Mouse (Mus musculus): ENCODE data around the gene 4930503B20Rik.

DNA sequence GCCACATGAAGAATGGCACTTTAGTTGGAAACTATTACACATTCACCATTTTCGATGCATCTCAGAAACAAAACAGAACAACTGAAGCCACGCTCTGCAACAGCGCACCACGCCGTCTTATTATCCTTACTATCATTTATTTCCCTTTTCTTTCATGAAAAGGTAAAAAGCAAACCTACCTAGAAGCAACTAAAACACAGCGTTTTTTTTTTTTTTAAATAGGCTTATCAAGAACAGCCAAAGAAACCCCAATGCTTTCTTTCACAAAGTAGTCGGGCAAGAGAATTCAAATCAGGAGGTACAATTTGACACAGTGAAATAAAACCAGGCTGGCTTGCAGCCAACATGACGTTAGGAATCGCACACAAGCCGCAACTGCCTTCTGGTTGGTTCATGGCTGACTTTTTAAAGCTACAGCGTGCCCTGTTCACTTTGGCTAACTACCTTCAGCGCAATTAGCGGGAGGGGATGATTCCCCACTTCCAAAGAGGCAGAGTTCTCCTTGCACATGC is 31.1 kb upstream of the 4930503B20Rik start:
- no peak for TF ChIP-seq EP300 (IDR thresholded peaks at IDR 0.05; ENCODE audit: low read depth)
- no peak for TF ChIP-seq CTCF (IDR thresholded peaks at IDR 0.05; ENCODE audit: low read depth)

All from liver, postnatal 0 days (tissue).